Comparison of ENCODE assay signal across 28 mouse cellular contexts in the genomic region with DNA sequence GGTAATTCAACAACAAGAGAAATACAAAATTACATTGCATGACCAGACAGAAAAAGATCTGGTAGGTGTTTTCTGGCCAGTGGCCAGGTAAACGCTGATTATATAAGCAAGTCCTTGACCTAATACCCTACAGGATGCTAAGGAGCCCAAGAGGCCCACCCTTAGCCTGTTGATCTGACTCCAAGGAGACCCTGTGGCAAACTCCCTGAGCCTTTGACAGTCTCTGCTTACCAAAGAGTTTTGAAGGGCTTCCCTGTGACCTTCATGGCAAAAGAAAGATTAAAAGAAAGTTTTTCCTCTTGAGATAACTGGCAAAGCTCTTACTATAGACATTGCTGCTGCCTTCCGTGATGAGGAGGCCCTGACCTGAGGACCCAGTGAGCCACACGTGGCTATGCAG.
"Had no signal": no experiment of that assay in that cellular context is flagged by ENCODE, and none has a peak within 500 bp of the region (broad histone marks: within the 10 kb centered on the region; RNA-seq: fewer than 3 reads in every experiment).

No protein-coding gene starts in this region.

- H3K4me3 ChIP-seq: limb, embryonic 10.5 days; limb, embryonic 12.5 days; limb, embryonic 13.5 days; limb, embryonic 15.5 days; liver, embryonic 12.5 days; liver, embryonic 13.5 days; liver, embryonic 15.5 days; lung, embryonic 15.5 days; midbrain, embryonic 10.5 days; midbrain, embryonic 12.5 days; midbrain, embryonic 13.5 days; midbrain, embryonic 15.5 days; myocyte; neural tube, embryonic 12.5 days; neural tube, embryonic 13.5 days had no signal

- H3K27me3 ChIP-seq: limb, embryonic 12.5 days; limb, embryonic 15.5 days; liver, embryonic 12.5 days; liver, embryonic 13.5 days; liver, embryonic 15.5 days; lung, embryonic 15.5 days; megakaryocyte, embryonic 14.5 days; midbrain, embryonic 12.5 days; midbrain, embryonic 13.5 days; midbrain, embryonic 15.5 days; neural tube, embryonic 12.5 days; neural tube, embryonic 13.5 days had no signal

- DNase-seq: left cerebral cortex, postnatal 4 days; liver; liver, embryonic 13.5 days; liver, postnatal 0 days; lung, adult 18-20 months; lung, adult 2 months; lung, embryonic 14.5 days; lung, postnatal 10 days; lung, postnatal 14 days; lung, postnatal 36 days; lung, postnatal 4 days; midbrain, embryonic 14.5 days had no signal

- H3K27ac ChIP-seq: limb, embryonic 10.5 days; limb, embryonic 12.5 days; limb, embryonic 13.5 days; limb, embryonic 15.5 days; liver, embryonic 12.5 days; liver, embryonic 13.5 days; liver, embryonic 14.5 days; liver, embryonic 15.5 days; lung, embryonic 15.5 days; midbrain, embryonic 10.5 days; midbrain, embryonic 12.5 days; midbrain, embryonic 13.5 days; midbrain, embryonic 15.5 days; neural tube, embryonic 12.5 days; neural tube, embryonic 13.5 days had no signal

- H3K36me3 ChIP-seq: limb, embryonic 10.5 days; limb, embryonic 12.5 days; limb, embryonic 15.5 days; liver, embryonic 12.5 days; liver, embryonic 13.5 days; liver, embryonic 15.5 days; lung, embryonic 15.5 days; midbrain, embryonic 10.5 days; midbrain, embryonic 12.5 days; midbrain, embryonic 13.5 days; midbrain, embryonic 15.5 days; neural tube, embryonic 12.5 days; neural tube, embryonic 13.5 days had no signal

- H3K4me1 ChIP-seq: limb, embryonic 12.5 days; limb, embryonic 15.5 days; liver, embryonic 12.5 days; liver, embryonic 13.5 days; liver, embryonic 15.5 days; lung, embryonic 15.5 days; midbrain, embryonic 12.5 days; midbrain, embryonic 13.5 days; midbrain, embryonic 15.5 days; neural tube, embryonic 12.5 days; neural tube, embryonic 13.5 days had no signal

- H3K9me3 ChIP-seq: limb, embryonic 10.5 days; limb, embryonic 12.5 days; limb, embryonic 13.5 days; limb, embryonic 15.5 days; liver, embryonic 12.5 days; liver, embryonic 13.5 days; liver, embryonic 15.5 days; lung, embryonic 15.5 days; megakaryocyte, embryonic 14.5 days; midbrain, embryonic 10.5 days; midbrain, embryonic 12.5 days; midbrain, embryonic 13.5 days; midbrain, embryonic 15.5 days; neural tube, embryonic 12.5 days; neural tube, embryonic 13.5 days had no signal
